Mouse (Mus musculus) heart, postnatal 0 days (tissue): ENCODE results near the gene Cgnl1. TPM values are rescaled to one million over a fixed set of nuclear protein-coding genes. Genes with fewer than 3 reads are reported as not detected.

Experiments
- ATAC-seq: fragments of 200-750 bp; cut with Nextera tagmentation; 2 replicates; pipeline ENCODE4 v1.8.0; 2017; ENCODE audit warnings: low read depth, moderate number of reproducible peaks, moderate library complexity; ENCODE audit not compliant: insufficient read depth
- DNase-seq: peaks from one replicate; pipeline ENCODE4 v3.0.0-alpha.2; 2016; ENCODE audit warnings: low spot score
- H3K27ac ChIP-seq: fragments of 300-500 bp; sonication (generic); 2 replicates; pipeline ENCODE4 v1.5.1; 2014; ENCODE audit warnings: low read depth, mild to moderate bottlenecking
- H3K27me3 ChIP-seq: fragments of 300-500 bp; sonication (generic); 2 replicates; pipeline ENCODE4 v1.6.1; 2014; ENCODE audit warnings: low read length, mixed read lengths; ENCODE audit not compliant: control insufficient read depth, insufficient read depth
- H3K36me3 ChIP-seq: fragments of 300-500 bp; sonication (generic); replicated peaks from 2 replicates; pipeline ENCODE4 v1.6.1; 2014; ENCODE audit warnings: low read length, mixed read lengths; ENCODE audit not compliant: control insufficient read depth, insufficient read depth
- H3K4me1 ChIP-seq: fragments of 300-500 bp; sonication (generic); 2 replicates; pipeline ENCODE4 v1.6.1; 2014; ENCODE audit warnings: antibody characterized with exemption; ENCODE audit not compliant: control insufficient read depth, insufficient read depth
- H3K4me2 ChIP-seq: fragments of 300-500 bp; sonication (generic); 2 replicates; pipeline ENCODE4 v1.6.1; 2014; ENCODE audit warnings: low read depth, mild to moderate bottlenecking, low read length, moderate library complexity
- H3K4me3 ChIP-seq: fragments of 300-500 bp; sonication (generic); 2 replicates; pipeline ENCODE4 v1.5.1; 2014; ENCODE audit warnings: low read depth, low read length
- H3K9ac ChIP-seq: fragments of 300-500 bp; sonication (generic); replicated peaks from 2 replicates; pipeline ENCODE4 v1.6.1; 2014; ENCODE audit warnings: low read depth, low read length, mixed read lengths
- H3K9me3 ChIP-seq: fragments of 300-500 bp; sonication (generic); replicated peaks from 2 replicates; pipeline ENCODE4 v1.6.1; 2016; ENCODE audit warnings: low read length; ENCODE audit not compliant: control insufficient read depth
- CTCF ChIP-seq: IDR thresholded peaks from 2 replicates; pipeline ENCODE4 v1.5.1; 2016; ENCODE audit warnings: antibody characterized with exemption, control low read depth, low read depth
- EP300 ChIP-seq: IDR thresholded peaks from 2 replicates; pipeline ENCODE4 v1.6.1; 2016; ENCODE audit warnings: antibody characterized with exemption, low read depth
- WGBS: fragments of 180-500 bp; shearing (Covaris S2); extraction: QIAGEN DNeasy Blood & Tissue Kit; methylation state at CpG from one replicate; pipeline ENCODE4 v1.1.7; 2014; 5-methylcytosine and 5-hydroxymethylcytosine counted together
- polyA plus RNA-seq: library from polyadenylated mRNA; unstranded; fragments of >200 nt; fragmentation: Nextera tagmentation; extraction: Ambion mirVana; gene quantifications from 2 replicates; pipeline ENCODE4 v1.2.1, GENCODE M21; 2015
- total RNA-seq: library from RNA; depleted of rRNA; stranded (reverse); fragments of >200 nt; gene quantifications from 2 replicates; pipeline ENCODE4 v1.2.3, GENCODE M21; 2014; ENCODE audit warnings: low replicate concordance

The Cgnl1 gene
- total and polyA plus RNA-seq, 2 experiments from 2014 or later = 20.0 to 20.6 TPM

DNA sequence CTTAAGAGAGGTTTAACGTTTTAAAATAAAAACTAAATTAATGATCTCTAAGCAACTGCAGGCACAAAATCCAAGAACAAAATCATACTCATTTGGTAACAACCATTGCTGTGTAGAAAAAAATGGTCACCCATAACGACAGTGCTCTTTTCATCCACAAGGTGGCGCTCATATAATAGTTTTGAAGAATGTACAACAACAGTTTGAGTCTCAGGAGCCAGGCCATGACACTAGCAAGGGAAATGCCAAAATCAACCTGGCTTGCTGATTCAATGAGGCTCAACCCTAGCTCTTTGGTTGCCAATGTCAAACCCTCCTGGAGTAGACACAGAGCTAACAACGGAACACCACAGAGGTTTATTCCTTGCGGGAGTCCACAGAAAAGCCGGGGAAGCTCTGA lies 125.3 kb downstream of the Cgnl1 start:
- no peak overlapping the region for H3K27ac ChIP-seq
- TF ChIP-seq CTCF = peak; percentile 81
- no peak for TF ChIP-seq EP300
- DNase-seq (peak; percentile 79), ATAC-seq (peak; percentile 52; the same call in 1 of the 2 replicates)
- 25% methylated on average over 6 of the region's 6 CpGs for WGBS
- H3K36me3 ChIP-seq = peaks cover 39% of the 10 kb centered on the region
- H3K4me1 ChIP-seq = 0 out of 2 replicates have a peak, but pooled peaks cover under 1% of the 10 kb centered on the region
- H3K4me3 ChIP-seq = no peak overlapping the region
- H3K9me3 ChIP-seq = no peaks in the 10 kb centered on the region
- H3K9ac ChIP-seq = no peak overlapping the region
- H3K4me2 ChIP-seq = no peak overlapping the region
- H3K27me3 ChIP-seq = no peaks in the 10 kb centered on the region

DNA sequence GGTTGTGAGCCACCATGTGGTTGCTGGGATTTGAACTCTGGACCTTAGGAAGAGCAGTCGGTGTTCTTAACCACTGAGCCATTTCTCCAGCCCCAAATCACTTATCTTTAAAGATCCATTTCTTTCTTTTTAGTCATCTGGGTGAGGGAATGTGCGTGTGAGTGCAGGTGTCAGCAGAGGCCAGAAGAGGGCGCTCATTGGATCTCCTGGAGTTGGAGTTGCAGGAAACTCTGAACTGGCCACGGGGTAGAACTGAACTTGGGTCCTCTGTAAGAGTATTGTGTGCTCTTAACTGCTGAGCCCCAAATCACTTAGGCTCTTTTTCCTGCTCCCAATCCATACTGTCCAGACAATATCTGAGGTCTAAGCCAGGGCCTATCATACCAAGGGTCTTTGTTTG lies 127.8 kb downstream of the Cgnl1 start:
- 93% methylated on average over 4 of the region's 4 CpGs for WGBS
- H3K27ac ChIP-seq = no peak overlapping the region
- H3K4me2 ChIP-seq = no peak overlapping the region
- no peak for DNase-seq
- H3K4me1 ChIP-seq = 0 out of 2 replicates have a peak, but pooled peaks cover 5% of the 10 kb centered on the region
- no peaks in the 10 kb centered on the region for H3K27me3 ChIP-seq
- TF ChIP-seq EP300 (no peak), CTCF (no peak)
- ATAC-seq = no peak
- H3K36me3 ChIP-seq = peaks cover 40% of the 10 kb centered on the region
- no peak overlapping the region for H3K9ac ChIP-seq
- no peaks in the 10 kb centered on the region for H3K9me3 ChIP-seq
- H3K4me3 ChIP-seq = no peak overlapping the region

DNA sequence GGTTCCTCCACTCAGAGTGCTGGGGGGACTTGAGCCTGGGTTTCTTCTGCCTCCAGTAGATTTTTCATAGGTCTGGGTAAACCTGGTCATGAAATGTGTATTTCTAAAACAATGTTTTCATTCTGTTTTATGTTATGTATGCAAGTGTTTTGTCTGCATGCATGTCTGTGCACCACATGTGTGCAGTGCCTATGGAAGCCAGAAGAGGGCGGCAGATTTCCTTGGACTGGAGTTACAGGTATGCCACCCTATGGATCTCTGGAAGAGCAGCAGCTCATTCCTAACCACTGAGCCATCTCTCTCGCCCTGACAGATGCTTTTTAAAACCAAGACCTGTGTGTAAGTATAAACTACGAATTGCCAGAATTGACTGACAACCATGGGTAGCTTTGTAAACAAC lies 129.1 kb downstream of the Cgnl1 start:
- Histone ChIP-seq H3K4me2 (no peak overlapping the region), H3K27me3 (no peaks in the 10 kb centered on the region), H3K27ac (no peak overlapping the region), H3K9ac (no peak overlapping the region), H3K4me3 (no peak overlapping the region), H3K4me1 (0 out of 2 replicates have a peak, but pooled peaks cover 5% of the 10 kb centered on the region), H3K9me3 (no peaks in the 10 kb centered on the region), H3K36me3 (peaks cover 40% of the 10 kb centered on the region)
- DNase-seq (no peak), ATAC-seq (no peak)
- no peak for TF ChIP-seq EP300
- TF ChIP-seq CTCF = peak; percentile 20; the same call in 1 of the 2 replicates
- WGBS = 98% methylated on average over 3 of the region's 3 CpGs

GRCm38 (mm10) chr9:71640361-71640927 lies 131.0 kb downstream of the Cgnl1 start:
- Histone ChIP-seq H3K9me3 (no peaks in the 10 kb centered on the region), H3K27ac (no peak overlapping the region), H3K4me3 (no peak overlapping the region), H3K4me2 (no peak overlapping the region), H3K36me3 (peaks cover 40% of the 10 kb centered on the region), H3K27me3 (no peaks in the 10 kb centered on the region), H3K4me1 (0 out of 2 replicates have a peak, but pooled peaks cover 5% of the 10 kb centered on the region), H3K9ac (no peak overlapping the region)
- TF ChIP-seq CTCF = no peak
- no peak for TF ChIP-seq EP300
- DNase-seq = no peak
- no peak for ATAC-seq
- WGBS = 55% methylated on average over 4 of the region's 4 CpGs

- Histone ChIP-seq H3K27me3 (no peaks in the 10 kb centered on the region), H3K9ac (no peak overlapping the region), H3K4me2 (no peak overlapping the region), H3K36me3 (peaks cover 44% of the 10 kb centered on the region), H3K9me3 (no peaks in the 10 kb centered on the region), H3K4me1 (0 out of 2 replicates have a peak, but pooled peaks cover 5% of the 10 kb centered on the region), H3K4me3 (no peak overlapping the region), H3K27ac (no peak overlapping the region)
- ATAC-seq (no peak), DNase-seq (no peak)
- WGBS = 81% methylated on average over 11 of the region's 11 CpGs
- TF ChIP-seq EP300 (no peak), CTCF (no peak)
Measured at GRCm38 (mm10) chr9:71638198-71638597, 133.2 kb downstream of the Cgnl1 start.

GRCm38 (mm10) chr9:71636854-71637253 lies 134.5 kb downstream of the Cgnl1 start:
- Histone ChIP-seq H3K4me1 (0 out of 2 replicates have a peak, but pooled peaks cover 5% of the 10 kb centered on the region), H3K4me3 (no peak overlapping the region), H3K9ac (no peak overlapping the region), H3K27me3 (no peaks in the 10 kb centered on the region), H3K27ac (no peak overlapping the region), H3K36me3 (peaks cover 39% of the 10 kb centered on the region), H3K9me3 (no peaks in the 10 kb centered on the region), H3K4me2 (no peak overlapping the region)
- 90% methylated on average over 1 of the region's 1 CpGs for WGBS
- DNase-seq (no peak), ATAC-seq (no peak)
- TF ChIP-seq CTCF (no peak), EP300 (no peak)
